Mouse (Mus musculus): ENCODE results near the gene Notch4. TPM values are rescaled to one million over a fixed set of nuclear protein-coding genes. Genes with fewer than 3 reads are reported as not detected.
A peak's percentile ranks its signal among the peaks of the same experiment; 100 is the strongest.

Notch4 gene
- polyA plus RNA-seq, 1 experiment from 2014 or later: 8.9 TPM

DNA sequence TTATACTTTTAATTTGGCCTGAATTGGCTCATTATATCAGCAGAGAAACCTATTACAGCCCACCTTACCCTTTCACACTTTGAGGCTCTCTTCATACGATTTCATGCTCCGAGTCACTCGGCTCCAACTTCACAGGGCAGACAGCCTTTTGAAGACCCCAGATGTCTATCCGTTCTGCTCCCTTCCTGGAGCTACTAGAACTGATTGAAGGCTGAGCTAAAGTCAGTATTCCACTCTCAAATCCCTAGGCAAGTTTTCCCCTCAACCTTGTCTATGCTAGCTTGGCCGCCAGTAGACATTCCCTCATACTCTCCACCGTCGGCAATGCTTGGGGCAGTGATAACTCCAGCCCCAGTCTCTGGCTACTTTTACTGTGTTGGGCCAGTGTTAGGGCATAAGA is 25.1 kb downstream of the Notch4 start:
- H3K4me1 ChIP-seq (replicated peaks): peaks cover 71% of the 10 kb centered on the region

DNA sequence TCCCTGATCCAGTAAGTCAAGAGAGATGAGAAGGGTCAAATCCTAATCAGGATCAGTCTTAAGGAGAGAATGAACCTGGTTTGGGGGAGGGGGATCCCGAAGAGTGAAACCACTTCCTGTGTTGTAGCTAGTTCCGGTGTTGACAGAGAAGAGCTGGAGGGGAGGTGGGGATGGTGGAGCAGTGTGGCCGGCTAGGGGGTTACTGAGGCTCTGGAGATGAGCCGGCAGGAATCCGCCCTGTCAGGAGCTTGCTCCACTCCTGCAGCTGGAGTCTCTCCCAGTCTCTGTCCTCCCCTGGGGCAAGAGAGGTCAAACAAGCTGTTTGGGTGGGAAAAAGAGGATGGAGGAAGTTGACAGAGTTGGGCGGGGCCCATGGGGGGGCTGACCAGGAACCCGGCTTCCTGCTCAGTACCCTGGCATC is 25.6 kb downstream of the Notch4 start, which contains the start of gene Gpsm3:
Gene Gpsm3, plus strand, starts transcription at position 126 of the 421 bp plus-strand sequence.
- H3K27ac ChIP-seq: peak within 1 kb of the TSS; percentile 99

More for the DNA sequence above, 25.1 kb downstream of the Notch4 start:
- Histone ChIP-seq H3K27me3 (no peaks in the 10 kb centered on the region), H3K36me3 (no peaks in the 10 kb centered on the region), H3K9ac (replicated peaks) (no peak overlapping the region), H3K4me3 (replicated peaks) (no peak overlapping the region), H3K4me2 (replicated peaks) (peak overlapping the region; percentile 23), H3K9me3 (no peaks in the 10 kb centered on the region), H3K27ac (no peak overlapping the region; the same call in 1 of the 2 replicates)
- ATAC-seq: no peak
- 52% methylated on average over 7 of the region's 7 CpGs for WGBS

DNA sequence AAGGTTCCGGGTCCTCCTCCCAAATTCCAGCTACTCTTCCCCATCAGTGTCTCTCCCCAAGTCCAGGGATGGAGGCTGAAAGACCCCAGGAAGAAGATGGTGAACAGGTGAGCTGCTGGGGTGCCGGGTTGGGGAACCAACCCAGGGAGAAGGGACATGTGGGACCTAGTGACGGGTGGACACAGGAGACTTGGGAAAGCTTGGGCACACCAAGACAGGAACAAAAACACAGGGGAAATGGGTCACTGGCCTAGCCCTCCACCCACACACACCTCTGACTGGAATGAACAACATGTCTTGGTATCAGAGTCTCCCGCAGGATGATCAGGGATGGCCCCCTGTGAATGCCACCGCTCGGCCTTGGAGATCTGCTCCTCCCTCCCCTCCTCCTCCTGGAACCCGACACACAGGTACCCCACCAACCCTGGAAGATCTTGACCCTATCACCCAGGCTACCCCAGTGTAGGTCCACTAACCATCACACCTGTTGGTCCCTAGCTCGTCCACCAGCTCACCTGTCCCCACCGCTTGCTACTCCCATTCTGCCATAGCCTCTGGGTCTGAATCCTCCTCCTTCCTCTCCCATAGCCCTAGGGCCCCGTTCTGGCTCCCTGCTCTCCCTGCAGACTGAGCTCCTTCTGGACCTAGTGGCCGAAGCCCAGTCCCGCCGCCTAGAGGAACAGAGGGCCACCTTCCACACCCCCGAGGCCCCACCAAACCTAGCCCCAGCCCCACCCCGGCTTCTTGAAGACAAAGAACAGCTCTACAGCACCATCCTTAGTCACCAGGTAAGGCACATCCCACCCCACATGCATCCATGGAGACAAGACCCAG is 26.3 kb downstream of the Notch4 start:
- Histone ChIP-seq H3K36me3 (peaks cover 9% of the 10 kb centered on the region), H3K27ac (peak overlapping the region; percentile 99), H3K4me2 (replicated peaks) (peak overlapping the region; percentile 96), H3K4me1 (replicated peaks) (peaks cover 82% of the 10 kb centered on the region), H3K4me3 (replicated peaks) (peak overlapping the region; percentile 84; the same call in 1 of the 2 replicates), H3K27me3 (no peaks in the 10 kb centered on the region), H3K9ac (replicated peaks) (no peak overlapping the region), H3K9me3 (no peaks in the 10 kb centered on the region)
- ATAC-seq: no peak
- WGBS: 71% methylated on average over 15 of the region's 15 CpGs

More for the DNA sequence above, 25.6 kb downstream of the Notch4 start, which contains the start of gene Gpsm3:
- Histone ChIP-seq H3K9ac (replicated peaks) (0 out of 2 replicates have a peak within 1 kb of the TSS, but pooled peaks have one; percentile 32), H3K36me3 (peaks cover 2% of the 10 kb centered on the region), H3K27me3 (no peaks in the 10 kb centered on the region), H3K4me2 (replicated peaks) (peak within 1 kb of the TSS; percentile 96), H3K4me3 (replicated peaks) (no peak within 1 kb of the TSS), H3K4me1 (replicated peaks) (peaks cover 76% of the 10 kb centered on the region), H3K9me3 (no peaks in the 10 kb centered on the region)
- no peak for ATAC-seq
- WGBS: 30% methylated on average over 7 of the region's 7 CpGs

DNA sequence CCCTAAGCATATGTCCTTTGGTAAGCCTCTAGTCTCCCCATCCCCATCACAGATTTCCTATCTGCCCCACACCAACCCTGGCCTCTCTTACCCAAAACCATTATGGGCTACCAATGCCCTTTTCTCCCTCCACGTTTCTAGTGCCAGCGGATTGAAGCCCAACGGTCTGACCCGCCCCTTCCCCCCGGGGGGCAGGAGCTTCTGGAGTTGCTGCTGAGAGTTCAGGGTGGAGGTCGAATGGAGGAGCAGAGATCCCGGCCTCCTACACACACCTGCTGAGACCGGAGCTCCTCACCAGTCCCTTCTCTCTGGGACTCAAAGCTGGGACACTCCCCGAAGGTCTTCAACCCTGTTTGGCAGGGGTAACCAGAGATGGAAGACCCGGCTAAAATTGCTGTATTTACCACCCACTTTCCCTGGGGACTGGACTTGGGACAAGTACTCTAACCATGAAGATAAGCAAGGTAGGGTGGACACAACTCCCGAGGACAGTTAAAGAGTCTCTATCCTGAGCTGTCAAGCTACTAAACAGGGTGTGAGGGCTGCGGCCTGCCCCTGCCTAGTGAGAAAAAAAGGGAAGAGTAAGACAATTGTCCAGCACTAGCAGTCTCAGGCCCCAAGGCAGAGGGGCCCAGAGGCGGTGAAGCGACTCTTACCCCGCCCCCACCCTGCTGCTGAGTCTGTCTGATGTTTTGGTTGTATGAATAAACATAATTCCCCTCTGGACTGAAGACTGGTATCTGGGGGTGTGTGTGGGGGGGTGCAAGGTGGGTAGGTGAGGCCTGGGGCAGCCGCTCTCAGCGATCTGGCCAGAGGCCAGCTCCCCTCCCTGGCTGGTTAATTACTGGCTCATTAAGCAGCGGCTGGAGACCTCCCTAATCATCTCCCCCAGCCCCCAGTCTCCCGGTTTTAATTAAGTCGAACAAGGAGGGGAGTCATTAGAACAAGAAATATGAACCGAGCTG is 27.2 kb downstream of the Notch4 start, which contains the start of gene Pbx2:
Gene Pbx2, plus strand, starts transcription at position 238 of the 965 bp plus-strand sequence.
- H3K9ac ChIP-seq (replicated peaks): peak within 1 kb of the TSS; percentile 99
- no peak; the same call in 1 of the 2 replicates for ATAC-seq
- peak within 1 kb of the TSS; percentile 84 for H3K4me3 ChIP-seq (replicated peaks)
- 2% methylated on average over 21 of the region's 21 CpGs for WGBS
- no peaks in the 10 kb centered on the region for H3K27me3 ChIP-seq
- H3K9me3 ChIP-seq: no peaks in the 10 kb centered on the region
- H3K4me1 ChIP-seq (replicated peaks): peaks cover 78% of the 10 kb centered on the region
- peak within 1 kb of the TSS; percentile 99 for H3K27ac ChIP-seq
- peak within 1 kb of the TSS; percentile 96 for H3K4me2 ChIP-seq (replicated peaks)
- peaks cover 17% of the 10 kb centered on the region for H3K36me3 ChIP-seq

DNA sequence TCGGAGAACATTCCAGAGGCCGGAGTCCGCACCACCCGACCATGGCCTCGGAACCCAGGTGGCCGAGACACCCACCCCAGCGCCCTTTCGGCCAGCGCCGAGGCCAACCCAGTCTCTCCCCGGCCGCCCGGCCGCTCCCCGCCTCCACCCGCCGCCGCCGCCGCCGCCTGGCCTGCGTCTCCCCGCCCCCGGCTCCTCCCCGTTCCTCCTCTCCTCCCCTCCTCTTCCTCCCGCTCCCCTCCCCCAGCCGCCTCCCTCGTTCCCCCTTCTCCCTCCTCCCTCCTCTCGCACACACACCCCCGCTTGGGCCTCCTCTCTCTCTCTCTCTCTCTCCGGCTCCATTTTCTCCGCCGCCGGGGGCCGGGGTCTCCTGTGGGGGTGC is 27.9 kb downstream of the Notch4 start:
- Histone ChIP-seq H3K4me2 (replicated peaks) (peak overlapping the region; percentile 96), H3K36me3 (peaks cover 17% of the 10 kb centered on the region), H3K27me3 (no peaks in the 10 kb centered on the region), H3K27ac (peak overlapping the region; percentile 99), H3K9ac (replicated peaks) (peak overlapping the region; percentile 99), H3K4me3 (replicated peaks) (peak overlapping the region; percentile 84), H3K4me1 (replicated peaks) (peaks cover 81% of the 10 kb centered on the region), H3K9me3 (no peaks in the 10 kb centered on the region)
- under 1% methylated on average over 32 of the region's 35 CpGs for WGBS
- ATAC-seq: peak; percentile 38

DNA sequence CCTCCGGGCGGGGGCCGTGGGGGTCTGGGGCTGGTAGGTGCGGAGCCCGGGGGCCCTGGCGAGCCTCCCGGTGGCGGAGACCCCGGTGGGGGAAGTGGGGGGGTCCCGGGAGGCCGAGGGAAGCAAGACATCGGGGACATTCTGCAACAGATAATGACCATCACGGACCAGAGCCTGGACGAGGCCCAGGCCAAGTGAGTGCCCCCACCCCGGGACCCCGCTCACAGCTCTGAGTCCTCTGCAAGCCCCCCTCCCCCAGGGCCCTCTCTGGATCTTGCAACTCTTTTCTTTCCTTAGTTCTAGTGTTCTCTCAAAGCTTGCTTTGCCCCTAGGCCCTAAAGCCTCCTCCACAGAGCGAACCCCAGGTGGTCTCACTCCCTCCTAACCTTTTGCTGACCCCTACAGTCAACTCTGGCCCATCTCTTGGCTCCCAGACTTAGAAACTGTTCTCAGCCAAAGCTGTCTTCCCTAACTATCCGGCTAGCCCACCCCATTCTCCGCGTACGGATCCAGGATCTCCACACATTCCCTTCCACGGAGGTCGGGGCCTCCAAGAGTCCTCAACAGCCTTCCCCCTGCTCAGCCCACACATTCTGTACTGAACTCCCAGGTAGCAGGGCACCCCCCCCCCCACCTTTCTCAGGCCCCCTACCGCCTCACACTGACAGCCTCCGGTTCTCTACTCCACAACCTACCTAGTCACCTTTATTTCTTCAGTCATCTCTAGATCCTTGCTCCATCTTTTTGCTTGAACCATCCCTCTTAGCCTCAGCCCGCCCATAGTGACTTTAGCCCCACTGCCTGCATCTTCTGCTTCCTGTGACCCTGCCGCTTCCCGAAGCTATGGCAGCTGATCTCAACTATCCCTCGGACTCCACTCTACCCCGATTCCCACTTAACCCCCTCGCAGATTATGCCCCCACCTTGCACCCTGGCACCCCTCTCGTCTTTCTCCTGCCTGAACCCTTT is 28.8 kb downstream of the Notch4 start:
- Histone ChIP-seq H3K27me3 (no peaks in the 10 kb centered on the region), H3K4me2 (replicated peaks) (peak overlapping the region; percentile 96), H3K4me1 (replicated peaks) (peaks cover 85% of the 10 kb centered on the region), H3K36me3 (peaks cover 17% of the 10 kb centered on the region), H3K9me3 (no peaks in the 10 kb centered on the region), H3K4me3 (replicated peaks) (peak overlapping the region; percentile 84), H3K27ac (peak overlapping the region; percentile 99), H3K9ac (replicated peaks) (peak overlapping the region; percentile 99)
- ATAC-seq: peak; percentile 34
- WGBS: 2% methylated on average over 31 of the region's 32 CpGs

DNA sequence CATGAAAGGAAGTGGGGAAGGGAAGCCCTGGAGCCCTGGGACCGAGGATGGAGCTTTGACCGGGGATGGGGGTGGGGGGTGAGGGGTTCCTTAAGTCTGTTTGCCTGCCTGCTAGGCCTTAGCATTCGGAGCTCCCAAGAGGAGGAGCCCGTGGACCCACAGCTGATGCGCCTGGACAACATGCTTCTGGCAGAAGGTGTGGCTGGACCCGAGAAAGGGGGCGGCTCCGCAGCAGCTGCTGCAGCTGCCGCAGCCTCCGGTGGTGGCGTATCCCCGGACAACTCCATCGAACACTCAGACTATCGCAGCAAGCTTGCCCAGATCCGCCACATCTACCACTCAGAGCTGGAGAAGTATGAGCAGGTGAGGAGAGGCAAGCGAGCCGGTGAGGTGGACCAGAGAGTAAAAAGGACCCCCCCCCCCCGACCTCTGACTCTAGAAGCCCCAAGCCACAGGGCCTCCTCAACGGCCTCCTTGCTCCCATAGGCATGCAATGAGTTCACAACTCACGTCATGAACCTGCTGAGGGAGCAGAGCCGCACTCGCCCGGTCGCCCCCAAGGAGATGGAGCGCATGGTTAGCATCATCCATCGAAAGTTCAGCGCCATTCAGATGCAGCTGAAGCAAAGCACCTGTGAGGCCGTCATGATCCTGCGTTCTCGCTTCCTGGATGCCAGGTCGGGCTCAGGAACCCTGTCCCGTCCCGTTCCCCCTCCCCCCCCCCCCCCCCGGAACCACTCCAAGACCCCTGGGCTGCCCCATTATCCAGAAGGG is 29.9 kb downstream of the Notch4 start:
- H3K27ac ChIP-seq: peak overlapping the region; percentile 99
- 47% methylated on average over 34 of the region's 34 CpGs for WGBS
- peaks cover 79% of the 10 kb centered on the region for H3K4me1 ChIP-seq (replicated peaks)
- ATAC-seq: no peak
- H3K4me3 ChIP-seq (replicated peaks): peak overlapping the region; percentile 84
- peak overlapping the region; percentile 99 for H3K9ac ChIP-seq (replicated peaks)
- no peaks in the 10 kb centered on the region for H3K27me3 ChIP-seq
- H3K9me3 ChIP-seq: no peaks in the 10 kb centered on the region
- peaks cover 17% of the 10 kb centered on the region for H3K36me3 ChIP-seq
- peak overlapping the region; percentile 96 for H3K4me2 ChIP-seq (replicated peaks)

DNA sequence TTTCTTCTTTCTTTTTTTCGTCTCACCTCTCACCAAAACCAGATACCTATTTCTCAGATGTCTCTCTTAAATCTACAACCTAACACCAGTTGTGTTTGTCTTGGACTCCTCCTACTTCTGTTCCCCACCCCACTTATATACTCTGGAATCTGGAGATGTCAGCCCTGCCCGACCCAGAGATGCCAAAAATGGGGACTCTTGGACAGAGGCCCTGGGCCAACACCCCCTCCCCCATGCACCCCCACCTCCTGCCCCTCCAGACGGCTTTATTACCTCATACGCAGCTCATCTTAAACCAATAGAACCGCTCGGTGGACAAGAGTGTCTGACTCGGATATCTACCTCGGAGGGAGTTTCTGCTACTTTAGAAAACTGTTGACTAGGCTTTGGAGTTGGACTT is 32.0 kb downstream of the Notch4 start:
- Histone ChIP-seq H3K4me1 (replicated peaks) (peaks cover 58% of the 10 kb centered on the region), H3K27me3 (no peaks in the 10 kb centered on the region), H3K36me3 (peaks cover 33% of the 10 kb centered on the region), H3K9me3 (no peaks in the 10 kb centered on the region), H3K27ac (no peak overlapping the region), H3K9ac (replicated peaks) (no peak overlapping the region), H3K4me2 (replicated peaks) (no peak overlapping the region), H3K4me3 (replicated peaks) (no peak overlapping the region)
- WGBS: 73% methylated on average over 8 of the region's 8 CpGs
- no peak for ATAC-seq

DNA sequence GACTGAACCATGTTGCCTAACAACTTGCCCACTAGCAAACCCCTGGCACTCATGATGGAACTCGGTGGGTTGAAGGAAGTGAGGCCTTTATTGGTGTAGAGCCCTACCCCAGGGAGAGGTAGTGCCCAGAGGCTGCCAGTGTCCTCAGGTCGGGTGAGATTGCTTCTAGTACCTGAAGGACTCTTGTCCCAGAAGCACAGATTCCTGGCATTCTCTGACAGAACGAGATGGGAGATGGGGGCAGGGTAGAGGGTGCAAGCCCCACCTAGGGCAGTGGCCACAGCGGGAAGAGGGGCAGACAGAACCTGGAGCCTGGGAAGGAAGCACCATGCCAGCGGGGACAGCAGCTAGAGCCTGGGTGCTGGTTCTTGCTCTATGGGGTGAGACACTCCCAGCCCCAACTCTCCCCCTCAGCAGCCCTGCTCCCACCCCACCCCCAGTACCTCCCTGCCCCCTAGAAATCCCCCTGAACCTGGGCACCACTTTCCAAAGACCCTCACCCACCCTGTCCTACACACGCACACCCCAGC is 33.6 kb downstream of the Notch4 start, which contains the start of gene Ager:
Gene Ager, plus strand, starts transcription at position 297 of the 530 bp plus-strand sequence.
- no peak for ATAC-seq
- H3K9ac ChIP-seq (replicated peaks): peak within 1 kb of the TSS; percentile 52; the same call in 1 of the 2 replicates
- no peaks in the 10 kb centered on the region for H3K27me3 ChIP-seq
- no peaks in the 10 kb centered on the region for H3K9me3 ChIP-seq
- peaks cover 41% of the 10 kb centered on the region for H3K36me3 ChIP-seq
- peaks cover 61% of the 10 kb centered on the region for H3K4me1 ChIP-seq (replicated peaks)
- 18% methylated on average over 6 of the region's 6 CpGs for WGBS
- H3K4me2 ChIP-seq (replicated peaks): no peak within 1 kb of the TSS
- H3K4me3 ChIP-seq (replicated peaks): no peak within 1 kb of the TSS
- peak within 1 kb of the TSS; percentile 2 for H3K27ac ChIP-seq

DNA sequence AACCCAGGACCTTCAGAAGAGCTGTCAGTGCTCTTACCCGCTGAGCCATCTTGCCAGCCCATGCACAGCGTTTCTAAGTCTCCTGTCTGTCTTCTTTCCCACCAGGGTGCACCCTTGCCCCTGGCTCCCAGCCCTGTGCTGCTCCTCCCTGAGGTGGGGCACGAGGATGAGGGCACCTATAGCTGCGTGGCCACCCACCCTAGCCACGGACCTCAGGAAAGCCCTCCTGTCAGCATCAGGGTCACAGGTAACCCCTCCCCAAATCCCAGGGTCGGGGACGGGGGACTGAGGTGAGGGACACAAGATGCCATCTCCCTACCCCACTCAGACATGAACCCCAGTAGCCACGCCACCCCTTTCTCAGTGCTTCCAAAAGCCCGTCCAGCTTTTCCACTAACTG is 35.8 kb downstream of the Notch4 start:
- peaks cover 47% of the 10 kb centered on the region for H3K4me1 ChIP-seq (replicated peaks)
- H3K9me3 ChIP-seq: no peaks in the 10 kb centered on the region
- H3K27me3 ChIP-seq: no peaks in the 10 kb centered on the region
- no peak overlapping the region for H3K9ac ChIP-seq (replicated peaks)
- no peak overlapping the region for H3K27ac ChIP-seq
- peaks cover 37% of the 10 kb centered on the region for H3K36me3 ChIP-seq
- H3K4me2 ChIP-seq (replicated peaks): no peak overlapping the region
- H3K4me3 ChIP-seq (replicated peaks): no peak overlapping the region
- WGBS: 75% methylated on average over 9 of the region's 9 CpGs
- ATAC-seq: no peak
